Mouse (Mus musculus) heart, adult 11 months (tissue): ENCODE data around the gene Nefh.

ENCODE experiments used
- DNase-seq: peaks from one replicate; pipeline ENCODE4 v3.0.0; 2022

Gene Nefh

GRCm38 (mm10) chr11:4947813-4948174 lies at the start of gene Nefh:
Gene Nefh, minus strand, starts transcription at chr11:4948064.
- DNase-seq, result no peak

- DNase-seq, result no peak
Observed at GRCm38 (mm10) chr11:4996621-4997199, 48.8 kb upstream of the Nefh start.

GRCm38 (mm10) chr11:4995676-4996075 lies 47.8 kb upstream of the Nefh start:
- no peak for DNase-seq

GRCm38 (mm10) chr11:4992471-4992870 lies 44.6 kb upstream of the Nefh start:
- DNase-seq, result no peak

- DNase-seq, result peak; percentile 95
Observed at GRCm38 (mm10) chr11:4989187-4989586, 41.3 kb upstream of the Nefh start.

- peak; percentile 90 for DNase-seq
Observed at GRCm38 (mm10) chr11:4987487-4987852, 39.6 kb upstream of the Nefh start.

- peak; percentile 99 for DNase-seq
Observed at GRCm38 (mm10) chr11:4986695-4987486, 39.0 kb upstream of the Nefh start, which contains the start of gene Ap1b1. Gene Ap1b1, plus strand, starts transcription at chr11:4986824.

GRCm38 (mm10) chr11:4984799-4985198 lies 36.9 kb upstream of the Nefh start:
- DNase-seq, result no peak

- DNase-seq, result no peak
Observed at GRCm38 (mm10) chr11:4984249-4984648, 36.4 kb upstream of the Nefh start.

GRCm38 (mm10) chr11:4983538-4983937 lies 35.7 kb upstream of the Nefh start:
- no peak for DNase-seq

- no peak for DNase-seq
Observed at GRCm38 (mm10) chr11:4983010-4983409, 35.1 kb upstream of the Nefh start.

- no peak for DNase-seq
Observed at GRCm38 (mm10) chr11:4975623-4976022, 27.8 kb upstream of the Nefh start.

- DNase-seq, result no peak
Observed at GRCm38 (mm10) chr11:4974376-4975122, 26.7 kb upstream of the Nefh start.

- DNase-seq, result no peak
Observed at GRCm38 (mm10) chr11:4973871-4974256, 26.0 kb upstream of the Nefh start.

GRCm38 (mm10) chr11:4972967-4973870 lies 25.4 kb upstream of the Nefh start:
- peak; percentile 91 for DNase-seq

GRCm38 (mm10) chr11:4968376-4968775 lies 20.5 kb upstream of the Nefh start:
- DNase-seq, result no peak

GRCm38 (mm10) chr11:4967549-4967948 lies 19.7 kb upstream of the Nefh start:
- DNase-seq, result no peak

- no peak for DNase-seq
Observed at GRCm38 (mm10) chr11:4966888-4967287, 19.0 kb upstream of the Nefh start.

GRCm38 (mm10) chr11:4966325-4966724 lies 18.5 kb upstream of the Nefh start:
- DNase-seq, result no peak

GRCm38 (mm10) chr11:4963099-4963808 lies 15.4 kb upstream of the Nefh start:
- DNase-seq, result no peak

- DNase-seq, result no peak
Observed at GRCm38 (mm10) chr11:4953918-4954317, 6.1 kb upstream of the Nefh start.

GRCm38 (mm10) chr11:4953401-4953800 lies 5.5 kb upstream of the Nefh start:
- no peak for DNase-seq
